Mouse (Mus musculus) cerebellum, postnatal 25 days (tissue): ENCODE results near the gene Mup8.
"Not testable (repeated sequence)": the region's sequence is repeated elsewhere in the genome, so short reads cannot be mapped to it uniquely, and the experiment has no call there.

ENCODE experiments used
- DNase-seq, 2 experiments: peaks; one replicate each; pipeline ENCODE4 v3.0.0; 2021; ENCODE audit warnings: mixed read lengths in 2 of 2

Gene Mup8

GRCm38 (mm10) chr4:60222499-60222898, at the start of gene Mup8:
TSS of gene Mup8 (minus strand) at chr4:60222599.
- DNase-seq = not testable (repeated sequence)

GRCm38 (mm10) chr4:60265977-60266770, 43.8 kb upstream of the Mup8 start:
- DNase-seq = not testable (repeated sequence)

DNA sequence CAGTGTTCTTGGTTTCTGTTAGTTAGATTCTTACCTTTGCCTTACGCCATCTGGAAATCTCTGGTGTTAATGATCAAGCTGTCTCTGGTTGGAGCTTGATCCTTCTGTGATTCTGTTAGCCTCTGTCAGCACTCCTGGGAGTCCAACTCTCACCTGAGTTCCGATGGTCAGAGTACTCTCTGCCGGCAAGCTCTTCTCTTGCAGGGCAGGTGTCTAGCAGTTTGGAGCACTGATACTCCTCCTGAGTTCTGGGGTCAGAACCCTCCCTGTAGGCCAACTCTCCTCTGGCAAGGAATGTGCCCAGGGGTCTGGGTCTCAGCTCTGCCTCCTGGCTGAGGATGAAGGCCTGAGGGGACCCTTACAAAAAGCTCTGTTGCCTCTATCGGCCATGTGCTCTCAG, 40.3 kb upstream of the Mup8 start:
- DNase-seq = peak in 1 of 2 experiments; percentile 1
